Mouse (Mus musculus): ENCODE data around the gene 2900026A02Rik. TPM values are rescaled to one million over a fixed set of nuclear protein-coding genes. Genes with fewer than 3 reads are reported as not detected.

Gene 2900026A02Rik
- polyA plus RNA-seq, 1 experiment from 2014 or later = 10.0 TPM

- Histone ChIP-seq H3K4me1 (replicated peaks) (peaks cover 64% of the 10 kb centered on the region), H3K27ac (peak overlapping the region; percentile 73; the same call in 1 of the 2 replicates), H3K9ac (no peak overlapping the region)
These were observed 66.6 kb downstream of the 2900026A02Rik start for GRCm38 (mm10) chr5:113154441-113154840.

GRCm38 (mm10) chr5:113153508-113153830 lies 67.6 kb downstream of the 2900026A02Rik start:
- H3K4me1 ChIP-seq (replicated peaks) = peaks cover 56% of the 10 kb centered on the region
- no peak overlapping the region for H3K4me3 ChIP-seq (replicated peaks)
- H3K27me3 ChIP-seq (replicated peaks) = no peaks in the 10 kb centered on the region
- no peaks in the 10 kb centered on the region for H3K36me3 ChIP-seq
- ATAC-seq = no peak; the same call in 1 of the 2 replicates
- no peaks in the 10 kb centered on the region for H3K9me3 ChIP-seq
- H3K4me2 ChIP-seq (replicated peaks) = no peak overlapping the region; the same call in 1 of the 2 replicates
- peak overlapping the region; percentile 73 for H3K27ac ChIP-seq
- H3K9ac ChIP-seq = peak overlapping the region; percentile 30
- WGBS = 66% methylated on average over 5 of the region's 5 CpGs

More at GRCm38 (mm10) chr5:113154441-113154840, 66.6 kb downstream of the 2900026A02Rik start:
- H3K27me3 ChIP-seq (replicated peaks) = no peaks in the 10 kb centered on the region
- no peak overlapping the region for H3K4me2 ChIP-seq (replicated peaks)
- 68% methylated on average over 5 of the region's 5 CpGs for WGBS
- H3K9me3 ChIP-seq = no peaks in the 10 kb centered on the region
- no peak overlapping the region for H3K4me3 ChIP-seq (replicated peaks)
- H3K36me3 ChIP-seq = no peaks in the 10 kb centered on the region
- no peak for ATAC-seq

- ATAC-seq = peak; percentile 87
- H3K9me3 ChIP-seq = no peaks in the 10 kb centered on the region
- no peaks in the 10 kb centered on the region for H3K27me3 ChIP-seq (replicated peaks)
- 53% methylated on average over 22 of the region's 22 CpGs for WGBS
- H3K9ac ChIP-seq = peak overlapping the region; percentile 30
- H3K27ac ChIP-seq = peak overlapping the region; percentile 73
- peaks cover 54% of the 10 kb centered on the region for H3K4me1 ChIP-seq (replicated peaks)
- no peak overlapping the region for H3K4me3 ChIP-seq (replicated peaks)
- H3K36me3 ChIP-seq = no peaks in the 10 kb centered on the region
- H3K4me2 ChIP-seq (replicated peaks) = no peak overlapping the region; the same call in 1 of the 2 replicates
These were observed 68.2 kb downstream of the 2900026A02Rik start for GRCm38 (mm10) chr5:113152663-113153507.

- WGBS = 48% methylated on average over 11 of the region's 11 CpGs
- Histone ChIP-seq H3K27me3 (replicated peaks) (no peaks in the 10 kb centered on the region), H3K4me1 (replicated peaks) (peaks cover 53% of the 10 kb centered on the region), H3K9ac (no peak overlapping the region), H3K36me3 (no peaks in the 10 kb centered on the region), H3K27ac (peak overlapping the region; percentile 51), H3K4me2 (replicated peaks) (no peak overlapping the region), H3K9me3 (no peaks in the 10 kb centered on the region), H3K4me3 (replicated peaks) (no peak overlapping the region)
- peak; percentile 34 for ATAC-seq
These were observed 69.4 kb downstream of the 2900026A02Rik start for GRCm38 (mm10) chr5:113151554-113152103.

- 58% methylated on average over 9 of the region's 9 CpGs for WGBS
- no peaks in the 10 kb centered on the region for H3K36me3 ChIP-seq
- H3K4me3 ChIP-seq (replicated peaks) = no peak overlapping the region
- H3K4me2 ChIP-seq (replicated peaks) = no peak overlapping the region
- ATAC-seq = no peak; the same call in 1 of the 2 replicates
- H3K9ac ChIP-seq = no peak overlapping the region
- H3K4me1 ChIP-seq (replicated peaks) = peaks cover 59% of the 10 kb centered on the region
- no peaks in the 10 kb centered on the region for H3K27me3 ChIP-seq (replicated peaks)
- peak overlapping the region; percentile 51 for H3K27ac ChIP-seq
- H3K9me3 ChIP-seq = no peaks in the 10 kb centered on the region
These were observed 70.0 kb downstream of the 2900026A02Rik start for GRCm38 (mm10) chr5:113150871-113151553.

- 83% methylated on average over 7 of the region's 7 CpGs for WGBS
- ATAC-seq = no peak
- peaks cover 57% of the 10 kb centered on the region for H3K4me1 ChIP-seq (replicated peaks)
These were observed 72.0 kb downstream of the 2900026A02Rik start for GRCm38 (mm10) chr5:113149052-113149451.

GRCm38 (mm10) chr5:113147994-113148471 lies 73.0 kb downstream of the 2900026A02Rik start:
- H3K36me3 ChIP-seq = no peaks in the 10 kb centered on the region
- no peak overlapping the region for H3K27ac ChIP-seq
- peaks cover 48% of the 10 kb centered on the region for H3K4me1 ChIP-seq (replicated peaks)
- no peaks in the 10 kb centered on the region for H3K27me3 ChIP-seq (replicated peaks)
- 83% methylated on average over 13 of the region's 13 CpGs for WGBS
- ATAC-seq = no peak
- no peak overlapping the region for H3K4me3 ChIP-seq (replicated peaks)
- no peaks in the 10 kb centered on the region for H3K9me3 ChIP-seq
- no peak overlapping the region for H3K9ac ChIP-seq
- no peak overlapping the region for H3K4me2 ChIP-seq (replicated peaks)

More at GRCm38 (mm10) chr5:113149052-113149451, 72.0 kb downstream of the 2900026A02Rik start:
- H3K27me3 ChIP-seq (replicated peaks) = no peaks in the 10 kb centered on the region
- H3K36me3 ChIP-seq = no peaks in the 10 kb centered on the region
- H3K9me3 ChIP-seq = no peaks in the 10 kb centered on the region
- H3K9ac ChIP-seq = no peak overlapping the region
- H3K4me3 ChIP-seq (replicated peaks) = no peak overlapping the region
- no peak overlapping the region for H3K4me2 ChIP-seq (replicated peaks)
- H3K27ac ChIP-seq = no peak overlapping the region

GRCm38 (mm10) chr5:113146656-113147055 lies 74.4 kb downstream of the 2900026A02Rik start:
- Histone ChIP-seq H3K36me3 (no peaks in the 10 kb centered on the region), H3K4me2 (replicated peaks) (no peak overlapping the region), H3K27me3 (replicated peaks) (no peaks in the 10 kb centered on the region), H3K4me3 (replicated peaks) (no peak overlapping the region), H3K9me3 (no peaks in the 10 kb centered on the region), H3K4me1 (replicated peaks) (peaks cover 44% of the 10 kb centered on the region), H3K27ac (no peak overlapping the region), H3K9ac (no peak overlapping the region)
- ATAC-seq = no peak
- 70% methylated on average over 2 of the region's 2 CpGs for whole genome bisulfite sequencing

- peaks cover 33% of the 10 kb centered on the region for H3K4me1 ChIP-seq (replicated peaks)
- ATAC-seq = no peak
- no peak overlapping the region for H3K4me3 ChIP-seq (replicated peaks)
- 37% methylated on average over 9 of the region's 9 CpGs for WGBS
- no peak overlapping the region for H3K9ac ChIP-seq
- no peaks in the 10 kb centered on the region for H3K27me3 ChIP-seq (replicated peaks)
- no peaks in the 10 kb centered on the region; the same call in 1 of the 2 replicates for H3K36me3 ChIP-seq
- peak overlapping the region; percentile 66; the same call in 1 of the 2 replicates for H3K27ac ChIP-seq
- H3K4me2 ChIP-seq (replicated peaks) = no peak overlapping the region
- no peaks in the 10 kb centered on the region for H3K9me3 ChIP-seq
These were observed 75.9 kb downstream of the 2900026A02Rik start for GRCm38 (mm10) chr5:113145171-113145570.

- H3K27me3 ChIP-seq (replicated peaks) = no peaks in the 10 kb centered on the region; the same call in 1 of the 2 replicates
- H3K4me3 ChIP-seq (replicated peaks) = no peak overlapping the region
- ATAC-seq = no peak
- WGBS = 51% methylated on average over 11 of the region's 11 CpGs
- no peak overlapping the region for H3K9ac ChIP-seq
- peaks cover 46% of the 10 kb centered on the region for H3K4me1 ChIP-seq (replicated peaks)
- no peak overlapping the region for H3K4me2 ChIP-seq (replicated peaks)
- H3K27ac ChIP-seq = no peak overlapping the region
- no peaks in the 10 kb centered on the region for H3K9me3 ChIP-seq
- H3K36me3 ChIP-seq = no peaks in the 10 kb centered on the region; the same call in 1 of the 2 replicates
These were observed 78.5 kb downstream of the 2900026A02Rik start for GRCm38 (mm10) chr5:113142486-113142885.

GRCm38 (mm10) chr5:113142018-113142417 lies 79.0 kb downstream of the 2900026A02Rik start:
- Histone ChIP-seq H3K9ac (no peak overlapping the region), H3K4me1 (replicated peaks) (peaks cover 47% of the 10 kb centered on the region), H3K4me3 (replicated peaks) (no peak overlapping the region), H3K27ac (no peak overlapping the region), H3K36me3 (no peaks in the 10 kb centered on the region; the same call in 1 of the 2 replicates), H3K4me2 (replicated peaks) (no peak overlapping the region), H3K9me3 (no peaks in the 10 kb centered on the region), H3K27me3 (replicated peaks) (peaks cover 4% of the 10 kb centered on the region; the same call in 1 of the 2 replicates)
- WGBS = 89% methylated on average over 5 of the region's 5 CpGs
- ATAC-seq = no peak

- 93% methylated on average over 5 of the region's 5 CpGs for WGBS
- Histone ChIP-seq H3K27me3 (replicated peaks) (peaks cover 6% of the 10 kb centered on the region; the same call in 1 of the 2 replicates), H3K36me3 (no peaks in the 10 kb centered on the region; the same call in 1 of the 2 replicates), H3K27ac (no peak overlapping the region), H3K4me1 (replicated peaks) (peaks cover 41% of the 10 kb centered on the region), H3K9me3 (no peaks in the 10 kb centered on the region), H3K4me2 (replicated peaks) (no peak overlapping the region), H3K9ac (no peak overlapping the region), H3K4me3 (replicated peaks) (no peak overlapping the region)
- no peak for ATAC-seq
These were observed 80.2 kb downstream of the 2900026A02Rik start for GRCm38 (mm10) chr5:113140872-113141271.

All from intestine, embryonic 15.5 days (tissue).